Mouse (Mus musculus) ES-E14 (cell line): Measurements from ENCODE around the gene Ifih1. TPM values are rescaled to one million over a fixed set of nuclear protein-coding genes. Genes with fewer than 3 reads are reported as not detected.

ENCODE experiments used
- DNase-seq: peaks from one replicate; pipeline ENCODE4 v3.0.0-alpha.2; 2013; ENCODE audit warnings: low read depth, low spot score
- H3K27ac ChIP-seq: 2 replicates; pipeline ENCODE4 v1.5.1; 2012; ENCODE audit warnings: low read depth, mild to moderate bottlenecking, low read length, moderate library complexity, mixed read lengths; ENCODE audit not compliant: poor library complexity, insufficient read depth, severe bottlenecking
- H3K36me3 ChIP-seq: 2 replicates; pipeline ENCODE4 v1.6.1; 2012; ENCODE audit warnings: mild to moderate bottlenecking, low read length, moderate library complexity, mixed read lengths; ENCODE audit not compliant: control insufficient read depth, poor library complexity, insufficient read depth, severe bottlenecking
- H3K4me1 ChIP-seq, 2 experiments: fragments of 150-350 bp in 1 of 2; sonication (generic) in 1 of 2; 2 replicates each; pipeline ENCODE4 v1.6.1; 2012; ENCODE audit warnings: low read length in 2 of 2, mild to moderate bottlenecking in 1 of 2, mixed read lengths in 1 of 2; ENCODE audit not compliant: control insufficient read depth in 2 of 2, insufficient read depth in 2 of 2, poor library complexity in 1 of 2
- H3K4me3 ChIP-seq, 2 experiments: fragments of 150-350 bp in 1 of 2; sonication (generic) in 1 of 2; 2 replicates each; pipeline ENCODE4 v1.5.1; 2012; ENCODE audit warnings: low read length in 2 of 2, low read depth in 1 of 2, mild to moderate bottlenecking in 1 of 2, mixed read lengths in 1 of 2; ENCODE audit not compliant: insufficient read depth in 1 of 2, poor library complexity in 1 of 2, severe bottlenecking in 1 of 2
- H3K9ac ChIP-seq: 2 replicates; pipeline ENCODE4 v1.6.1; 2012; ENCODE audit warnings: low read depth, mild to moderate bottlenecking, low read length, mixed read lengths; ENCODE audit not compliant: poor library complexity, insufficient read depth, severe bottlenecking
- H3K9me3 ChIP-seq: fragments of 150-350 bp; sonication (generic); 2 replicates; pipeline ENCODE4 v1.6.1; 2012; ENCODE audit warnings: low read depth, mild to moderate bottlenecking, low read length; ENCODE audit not compliant: control insufficient read depth, insufficient read depth
- CHD2 ChIP-seq: IDR thresholded peaks from 2 replicates; pipeline ENCODE4 v1.6.1; 2014; ENCODE audit warnings: mild to moderate bottlenecking, low read depth, low read length, inconsistent platforms
- HCFC1 ChIP-seq: IDR thresholded peaks from 2 replicates; pipeline ENCODE4 v1.6.1; 2012; ENCODE audit warnings: low read length, inconsistent platforms, borderline replicate concordance; ENCODE audit not compliant: insufficient read depth
- MAFK ChIP-seq: IDR thresholded peaks from 2 replicates; pipeline ENCODE4 v1.6.1; 2014; ENCODE audit warnings: mild to moderate bottlenecking, low read depth, low read length, inconsistent platforms; ENCODE audit not compliant: insufficient read depth
- ZC3H11A ChIP-seq: IDR thresholded peaks from 2 replicates; pipeline ENCODE4 v1.6.1; 2012; ENCODE audit warnings: low read depth, mild to moderate bottlenecking, inconsistent platforms, low read length, borderline replicate concordance
- ZNF384 ChIP-seq: IDR thresholded peaks from 2 replicates; pipeline ENCODE4 v1.6.1; 2012; ENCODE audit warnings: low read depth, low read length, inconsistent platforms
- in situ Hi-C, 2 experiments: fragments of 600-800 bp; cut with MboI; formaldehyde crosslinking; loops; one replicate each; pipeline ENCODE4 v1.15.1; 2025; ENCODE audit warnings: low sequenced_read_pairs in 2 of 2, inconsistent platforms in 1 of 2; ENCODE audit not compliant: unreplicated experiment in 2 of 2
- total RNA-seq: library from RNA; depleted of rRNA; stranded (reverse); fragments of 300-350 nt; gene quantifications from 2 replicates; pipeline ENCODE4 v1.2.3, GENCODE M21; 2012

Ifih1 gene
- total RNA-seq, 1 experiment = 0.13 TPM

- TF ChIP-seq ZC3H11A = no peak
- no peak for TF ChIP-seq MAFK
- TF ChIP-seq ZNF384 = no peak
- TF ChIP-seq CHD2 = no peak
- TF ChIP-seq HCFC1 = no peak
- no peak overlapping the region for H3K27ac ChIP-seq
- no peaks in the 10 kb centered on the region for H3K36me3 ChIP-seq
- peak overlapping the region; percentile 70 to 71 for H3K4me3 ChIP-seq
- no peaks in the 10 kb centered on the region for H3K9me3 ChIP-seq
- H3K4me1 ChIP-seq = peaks cover 2 to 4% of the 10 kb centered on the region in 2 experiments; a peak in 1 of 4 replicates
- H3K9ac ChIP-seq = no peak overlapping the region
- DNase-seq = no peak
- in situ Hi-C loops = no loop called here
Measured at GRCm38 (mm10) chr2:62664839-62665238, 18.8 kb upstream of the Ifih1 start.

- TF ChIP-seq ZNF384 (no peak), HCFC1 (peak; percentile 57; the same call in 1 of the 2 replicates), MAFK (no peak), CHD2 (no peak), ZC3H11A (no peak)
- peaks cover 2 to 4% of the 10 kb centered on the region in 2 experiments; a peak in 1 of 4 replicates for H3K4me1 ChIP-seq
- H3K9ac ChIP-seq = peak within 1 kb of the TSS; percentile 63
- peak; percentile 84 for DNase-seq
- in situ Hi-C loops = no loop called here
- H3K36me3 ChIP-seq = no peaks in the 10 kb centered on the region
- H3K9me3 ChIP-seq = no peaks in the 10 kb centered on the region
- H3K4me3 ChIP-seq = peak within 1 kb of the TSS; percentile 70 to 71
- H3K27ac ChIP-seq = no peak within 1 kb of the TSS
Measured at GRCm38 (mm10) chr2:62664135-62664670, 18.1 kb upstream of the Ifih1 start, which contains the start of gene Gca. TSS of gene Gca (plus strand) at chr2:62664285.

- Histone ChIP-seq H3K4me3 (no peak overlapping the region), H3K9me3 (no peaks in the 10 kb centered on the region), H3K4me1 (peaks cover 2 to 4% of the 10 kb centered on the region in 2 experiments; a peak in 1 of 4 replicates), H3K36me3 (no peaks in the 10 kb centered on the region), H3K9ac (no peak overlapping the region), H3K27ac (no peak overlapping the region)
- no peak for DNase-seq
- in situ Hi-C loops = no loop called here
- TF ChIP-seq MAFK = no peak
- TF ChIP-seq ZC3H11A = no peak
- TF ChIP-seq CHD2 = no peak
- TF ChIP-seq HCFC1 = no peak
- no peak for TF ChIP-seq ZNF384
Measured at GRCm38 (mm10) chr2:62662560-62662959, 16.5 kb upstream of the Ifih1 start.

GRCm38 (mm10) chr2:62660565-62660964 lies 14.5 kb upstream of the Ifih1 start:
- no peak overlapping the region for H3K9ac ChIP-seq
- H3K9me3 ChIP-seq = no peaks in the 10 kb centered on the region
- DNase-seq = peak; percentile 33
- TF ChIP-seq ZC3H11A (no peak), MAFK (no peak), ZNF384 (no peak), HCFC1 (no peak), CHD2 (no peak)
- no peaks in the 10 kb centered on the region for H3K36me3 ChIP-seq
- no peak overlapping the region for H3K4me3 ChIP-seq
- in situ Hi-C loops = no loop called here
- H3K27ac ChIP-seq = no peak overlapping the region
- 0 out of 4 replicates have a peak, but pooled peaks cover 0 to 4% of the 10 kb centered on the region in 2 experiments for H3K4me1 ChIP-seq

- no peak overlapping the region for H3K9ac ChIP-seq
- in situ Hi-C loops = no loop called here
- no peak overlapping the region for H3K4me3 ChIP-seq
- H3K27ac ChIP-seq = no peak overlapping the region
- DNase-seq = no peak
- 0 out of 4 replicates have a peak, but pooled peaks cover 0 to 2% of the 10 kb centered on the region in 2 experiments for H3K4me1 ChIP-seq
- no peaks in the 10 kb centered on the region for H3K36me3 ChIP-seq
- no peaks in the 10 kb centered on the region for H3K9me3 ChIP-seq
- TF ChIP-seq ZC3H11A (no peak), CHD2 (no peak), HCFC1 (no peak), MAFK (no peak), ZNF384 (no peak)
Measured at GRCm38 (mm10) chr2:62656072-62656471, 10.0 kb upstream of the Ifih1 start.
